8 mouse cellular contexts compared by ENCODE assay signal in the genomic region with DNA sequence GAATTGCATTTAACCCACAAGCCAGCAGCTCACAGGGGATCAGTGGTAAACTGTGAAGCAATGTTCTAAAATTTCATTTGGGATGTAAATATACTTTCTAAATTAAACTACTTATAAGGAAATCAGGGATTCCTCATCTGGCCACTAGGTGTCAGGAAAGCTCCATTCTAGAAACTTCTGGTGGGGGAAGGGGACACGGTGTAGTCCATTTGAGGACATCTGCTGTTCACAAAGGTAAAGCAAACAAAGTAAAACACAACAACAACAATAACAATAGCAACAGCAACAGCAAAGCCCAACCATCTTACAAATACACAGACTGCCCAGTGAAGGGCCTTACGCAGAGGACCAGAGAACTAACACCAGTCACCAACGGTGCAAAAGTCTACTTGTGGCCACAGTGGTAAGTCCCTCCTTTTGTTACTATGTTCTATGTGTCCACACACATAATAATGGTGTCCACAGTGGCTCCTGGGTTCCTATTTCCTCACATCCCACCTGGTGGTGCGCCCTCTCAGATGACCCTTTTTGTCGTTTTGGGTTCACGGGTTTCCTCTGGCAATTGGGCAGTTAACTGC.
A peak's percentile ranks its signal among the peaks of the same experiment; 100 is the strongest.
DNase-seq lines count a peak whose midpoint lies in the region; ATAC-seq and TF ChIP-seq lines count a peak whose summit lies in the region.

No protein-coding gene starts in this region.

- DNase-seq in left cerebral cortex, adult 18-20 months (ENCODE audit: low spot score in 2 of 2), result peak; percentile 22 to 49
- no peak for DNase-seq in left cerebral cortex, adult 11 months (ENCODE audit: low spot score)
- peak; percentile 53 for DNase-seq in adipocyte (ENCODE audit: low spot score)
- DNase-seq in lung, postnatal 0 days (ENCODE audit: low spot score), result peak; percentile 62
- DNase-seq in right cerebral cortex, postnatal 10 days (ENCODE audit: low spot score in 2 of 2), result peak; percentile 53 to 73
- no peak for DNase-seq in spleen, postnatal 36 days (ENCODE audit: low spot score in 2 of 2)

- no peaks in the 10 kb centered on the region for H3K36me3 ChIP-seq in forebrain, embryonic 13.5 days (ENCODE audit: poor library complexity, severe bottlenecking)
- H3K36me3 ChIP-seq in kidney, embryonic 16.5 days (ENCODE audit: insufficient read depth, low read length), result no peaks in the 10 kb centered on the region
- H3K36me3 ChIP-seq in lung, postnatal 0 days (ENCODE audit: insufficient read depth, low read length), result no peaks in the 10 kb centered on the region

- no peaks in the 10 kb centered on the region for H3K9me3 ChIP-seq in forebrain, embryonic 13.5 days (replicated peaks)
- no peaks in the 10 kb centered on the region for H3K9me3 ChIP-seq in kidney, embryonic 16.5 days (ENCODE audit: low read length)
- no peaks in the 10 kb centered on the region for H3K9me3 ChIP-seq in lung, postnatal 0 days (ENCODE audit: low read length)

- TF ChIP-seq CTCF in lung, postnatal 0 days (IDR thresholded peaks at IDR 0.05), result peak; percentile 79

- no peak overlapping the region for H3K9ac ChIP-seq in forebrain, embryonic 13.5 days
- no peak overlapping the region for H3K9ac ChIP-seq in kidney, embryonic 16.5 days (replicated peaks; ENCODE audit: low read length)
- H3K9ac ChIP-seq in lung, postnatal 0 days (replicated peaks; ENCODE audit: low read depth), result no peak overlapping the region

- H3K4me1 ChIP-seq in forebrain, embryonic 13.5 days, result no peaks in the 10 kb centered on the region
- H3K4me1 ChIP-seq in kidney, embryonic 16.5 days (ENCODE audit: insufficient read depth, low read length), result 0 out of 2 replicates have a peak, but pooled peaks cover 14% of the 10 kb centered on the region
- H3K4me1 ChIP-seq in lung, postnatal 0 days (ENCODE audit: insufficient read depth, low read depth, low read length), result no peaks in the 10 kb centered on the region

- no peak overlapping the region for H3K27ac ChIP-seq in forebrain, embryonic 13.5 days
- H3K27ac ChIP-seq in kidney, embryonic 16.5 days (ENCODE audit: low read length), result no peak overlapping the region
- H3K27ac ChIP-seq in lung, postnatal 0 days (ENCODE audit: low read length), result no peak overlapping the region

- peak; percentile 68 for ATAC-seq in forebrain, embryonic 13.5 days
- ATAC-seq in kidney, embryonic 16.5 days (ENCODE audit: low FRiP score, low TSS enrichment), result peak; percentile 63
- no peak for ATAC-seq in lung, postnatal 0 days

- H3K4me2 ChIP-seq in forebrain, embryonic 13.5 days, result no peak overlapping the region
- H3K4me2 ChIP-seq in kidney, embryonic 16.5 days (replicated peaks; ENCODE audit: low read depth, low read length), result no peak overlapping the region
- H3K4me2 ChIP-seq in lung, postnatal 0 days (replicated peaks; ENCODE audit: low read depth, low read length), result no peak overlapping the region

- no peak for TF ChIP-seq EP300 in lung, postnatal 0 days (IDR thresholded peaks at IDR 0.05)

- 74% methylated on average over 6 of the region's 6 CpGs for WGBS in forebrain, embryonic 13.5 days
- WGBS in kidney, embryonic 16.5 days, result 46% methylated on average over 6 of the region's 6 CpGs
- 70% methylated on average over 6 of the region's 6 CpGs for WGBS in lung, postnatal 0 days

- no peak overlapping the region for H3K4me3 ChIP-seq in forebrain, embryonic 13.5 days
- H3K4me3 ChIP-seq in kidney, embryonic 16.5 days (ENCODE audit: low read length), result no peak overlapping the region
- no peak overlapping the region for H3K4me3 ChIP-seq in lung, postnatal 0 days (ENCODE audit: low read depth, low read length)

- no peaks in the 10 kb centered on the region for H3K27me3 ChIP-seq in forebrain, embryonic 13.5 days
- H3K27me3 ChIP-seq in kidney, embryonic 16.5 days (ENCODE audit: insufficient read depth, low read length), result no peaks in the 10 kb centered on the region
- H3K27me3 ChIP-seq in lung, postnatal 0 days (replicated peaks; ENCODE audit: insufficient read depth, low read length), result no peaks in the 10 kb centered on the region

Comparison
In these comparisons a context has a peak if more than half of its experiments do, and no peak if none do; other contexts are left out.
1. DNase-seq: peak in left cerebral cortex, adult 18-20 months (2 of 2), adipocyte (single experiment), lung, postnatal 0 days (single experiment) and right cerebral cortex, postnatal 10 days (2 of 2); none in left cerebral cortex, adult 11 months (single experiment) and spleen, postnatal 36 days (0 of 2).